Mouse (Mus musculus): ENCODE data around the gene Actn3.
"Not testable (repeated sequence)": the region's sequence is repeated elsewhere in the genome, so short reads cannot be mapped to it uniquely, and the experiment has no call there.

- not testable (repeated sequence) for TF ChIP-seq POLR2A (IDR thresholded peaks at IDR 0.05; ENCODE audit: borderline replicate concordance, extremely low read depth, insufficient read depth, insufficient read length, poor library complexity, severe bottlenecking); CTCF (IDR thresholded peaks at IDR 0.05; ENCODE audit: borderline replicate concordance, extremely low read depth, insufficient read depth, insufficient read length)
These were observed 3.1 kb downstream of the Actn3 start for GRCm38 (mm10) chr19:4874613-4875012.
